Mouse (Mus musculus) layer of hippocampus, postnatal 10 days (tissue): Measurements from ENCODE around the gene Ndufb2. TPM values are rescaled to one million over a fixed set of nuclear protein-coding genes. Genes with fewer than 3 reads are reported as not detected.

Experiments
- DNase-seq, 2 experiments: peaks; one replicate each; pipeline ENCODE4 v3.0.0; 2021; ENCODE audit warnings: low spot score in 2 of 2
- total RNA-seq, 2 experiments: library from RNA; stranded (reverse); gene quantifications; 2 replicates each; pipeline ENCODE4 v1.2.3; 2021

Gene Ndufb2
- total RNA-seq, 2 experiments from 2014 or later, result 183 to 201 TPM

- no peak for DNase-seq
These were observed 12.8 kb upstream of the Ndufb2 start for GRCm38 (mm10) chr6:39579552-39579951.

GRCm38 (mm10) chr6:39580558-39580957, 11.8 kb upstream of the Ndufb2 start:
- DNase-seq, result no peak

- DNase-seq, result no peak
These were observed 11.1 kb upstream of the Ndufb2 start for GRCm38 (mm10) chr6:39581087-39581784.

GRCm38 (mm10) chr6:39585517-39585916, 6.9 kb upstream of the Ndufb2 start, which contains the start of gene Gm42420:
TSS of gene Gm42420 (plus strand) at chr6:39585753.
- DNase-seq, result no peak

- no peak for DNase-seq
These were observed 893 bp upstream of the Ndufb2 start for GRCm38 (mm10) chr6:39591481-39591880.

GRCm38 (mm10) chr6:39600851-39601250, 8.5 kb downstream of the Ndufb2 start:
- DNase-seq, result no peak

- no peak for DNase-seq
These were observed 9.5 kb downstream of the Ndufb2 start for GRCm38 (mm10) chr6:39601828-39602227.

- no peak for DNase-seq
These were observed 12.2 kb downstream of the Ndufb2 start for GRCm38 (mm10) chr6:39604565-39604964.

GRCm38 (mm10) chr6:39606056-39606455, 13.7 kb downstream of the Ndufb2 start:
- DNase-seq, result no peak

GRCm38 (mm10) chr6:39606862-39607261, 14.5 kb downstream of the Ndufb2 start:
- no peak for DNase-seq

- DNase-seq, result no peak
These were observed 15.0 kb downstream of the Ndufb2 start for GRCm38 (mm10) chr6:39607365-39607764.

GRCm38 (mm10) chr6:39610207-39610606, 17.8 kb downstream of the Ndufb2 start:
- no peak for DNase-seq

GRCm38 (mm10) chr6:39611296-39611695, 18.9 kb downstream of the Ndufb2 start:
- DNase-seq, result no peak

Other genes starting within 250 kb of the Ndufb2 start
- gene Slc37a3, start 214.9 kb upstream of the Ndufb2 start, total RNA-seq, result 10 to 100 TPM; 74.6 to 85.4 TPM
- gene Rab19, start 211.4 kb upstream of the Ndufb2 start, total RNA-seq, result not detected
- 100 to 1,000 TPM; 163 to 165 TPM for gene Mkrn1, start 172.1 kb upstream of the Ndufb2 start, total RNA-seq
- 10 to 100 TPM; 33.3 to 33.6 TPM for gene Dennd2a, start 34.7 kb upstream of the Ndufb2 start, total RNA-seq
- 10 to 100 TPM; 26.4 to 28.1 TPM for gene Adck2, start 18.7 kb upstream of the Ndufb2 start, total RNA-seq
- gene Gm42420, start 6.8 kb upstream of the Ndufb2 start, total RNA-seq, result not detected
- 10 to 100 TPM; 85.5 to 88.4 TPM for gene Braf, start 132.9 kb downstream of the Ndufb2 start, total RNA-seq
- gene Mrps33, start 218.4 kb downstream of the Ndufb2 start, total RNA-seq, result 100 to 1,000 TPM in 1 of 2 experiments, 10 to 100 TPM in 1; 97.2 to 114 TPM